Comparison of ENCODE assay signal across 8 mouse cellular contexts in genomic region chr11:115813507-115814296, GRCm38 (mm10). TPM values are rescaled to one million over a fixed set of nuclear protein-coding genes. Genes with fewer than 3 reads are reported as not detected.
DNase-seq lines count a peak whose midpoint lies in the region; ATAC-seq lines count a peak whose summit lies in the region.

Caskin2 (minus strand) TSS chr11:115813639.

- no peaks in the 10 kb centered on the region for H3K9me3 ChIP-seq in hindbrain, embryonic 11.5 days (ENCODE audit: control insufficient read depth, low read length)

- H3K9ac ChIP-seq in hindbrain, embryonic 11.5 days (ENCODE audit: low read depth, low read length) = peak within 1 kb of the TSS; percentile 84

- H3K4me1 ChIP-seq in hindbrain, embryonic 11.5 days (replicated peaks; ENCODE audit: control insufficient read depth, insufficient read depth, low read length) = peaks cover 11% of the 10 kb centered on the region

- no peaks in the 10 kb centered on the region for H3K27me3 ChIP-seq in hindbrain, embryonic 11.5 days (ENCODE audit: control insufficient read depth, insufficient read depth, low read length)

- H3K27ac ChIP-seq in hindbrain, embryonic 11.5 days (ENCODE audit: low read depth, low read length) = peak within 1 kb of the TSS; percentile 54; the same call in 1 of the 2 replicates

- 0 out of 2 replicates have a peak, but pooled peaks cover 3% of the 10 kb centered on the region for H3K36me3 ChIP-seq in hindbrain, embryonic 11.5 days (ENCODE audit: control insufficient read depth, insufficient read depth, low read length)

- ATAC-seq in hindbrain, embryonic 11.5 days (ENCODE audit: low FRiP score) = peak; percentile 93

- WGBS in hindbrain, embryonic 11.5 days = under 1% methylated on average over 43 of the region's 44 CpGs

- H3K4me2 ChIP-seq in hindbrain, embryonic 11.5 days (replicated peaks; ENCODE audit: low read depth, low read length) = peak within 1 kb of the TSS; percentile 67

- H3K4me3 ChIP-seq in hindbrain, embryonic 11.5 days (ENCODE audit: low read depth, low read length) = peak within 1 kb of the TSS; percentile 90

- peak; percentile 93 for DNase-seq in MN1 (ENCODE audit: low spot score)
- peak; percentile 94 for DNase-seq in cerebellum, adult 9-10 months
- DNase-seq in frontal cortex, adult 2 months (ENCODE audit: extremely low spot score in 1 of 2, low spot score in 1 of 2) = peak; percentile 70 to 92
- DNase-seq in hindbrain, embryonic 11.5 days (ENCODE audit: low spot score) = peak; percentile 98
- DNase-seq in layer of hippocampus, postnatal 10 days (ENCODE audit: low spot score in 2 of 2) = peak; percentile 96 to 97
- DNase-seq in lung, postnatal 10 days = peak; percentile 97
- DNase-seq in ovary, postnatal 36 days (ENCODE audit: low spot score) = peak; percentile 98
- DNase-seq in thymus, postnatal 25 days = peak; percentile 98

RNA-seq across cellular contexts. Expression of gene Caskin2, which starts in this region (rescaled TPM):
- polyA plus RNA-seq in frontal cortex, adult 2 months (2012; rRNA removed) = 25.8 and 29.3 TPM in 2 replicates
- 12.2 and 12.9 TPM in 2 replicates for polyA plus RNA-seq in hindbrain, embryonic 11.5 days (2014; fragmentation: Nextera tagmentation; extraction: Ambion mirVana)
- total RNA-seq in layer of hippocampus, postnatal 10 days (2021) = 10 to 100 TPM; 20.5 to 21.6 TPM

Comparison
In these comparisons a context has a peak if more than half of its experiments do, and no peak if none do; other contexts are left out.
1. Peak in every context shown above with its lines: DNase-seq, ATAC-seq, H3K4me3 ChIP-seq and H3K27ac ChIP-seq.